Mouse (Mus musculus): ENCODE measurements around the gene Prph. TPM values are rescaled to one million over a fixed set of nuclear protein-coding genes. Genes with fewer than 3 reads are reported as not detected.

The Prph gene
- polyA plus RNA-seq (2016; fragmentation: Nextera tagmentation; extraction: Ambion mirVana): 0.36 and 1.1 TPM in 2 replicates

GRCm38 (mm10) chr15:99055040-99055439 lies at the start of gene Prph:
Prph (plus strand) TSS chr15:99055174.
- Histone ChIP-seq H3K27ac (no peak within 1 kb of the TSS), H3K36me3 (no peaks in the 10 kb centered on the region), H3K4me3 (peak within 1 kb of the TSS; percentile 58), H3K27me3 (ENCODE audit: insufficient read depth, poor library complexity, severe bottlenecking) (peaks cover 88% of the 10 kb centered on the region), H3K4me1 (peaks cover 42% of the 10 kb centered on the region), H3K9me3 (no peaks in the 10 kb centered on the region)
- 2% methylated on average over 30 of the region's 30 CpGs for WGBS
- no peak for DNase-seq (ENCODE audit: low spot score)

DNA sequence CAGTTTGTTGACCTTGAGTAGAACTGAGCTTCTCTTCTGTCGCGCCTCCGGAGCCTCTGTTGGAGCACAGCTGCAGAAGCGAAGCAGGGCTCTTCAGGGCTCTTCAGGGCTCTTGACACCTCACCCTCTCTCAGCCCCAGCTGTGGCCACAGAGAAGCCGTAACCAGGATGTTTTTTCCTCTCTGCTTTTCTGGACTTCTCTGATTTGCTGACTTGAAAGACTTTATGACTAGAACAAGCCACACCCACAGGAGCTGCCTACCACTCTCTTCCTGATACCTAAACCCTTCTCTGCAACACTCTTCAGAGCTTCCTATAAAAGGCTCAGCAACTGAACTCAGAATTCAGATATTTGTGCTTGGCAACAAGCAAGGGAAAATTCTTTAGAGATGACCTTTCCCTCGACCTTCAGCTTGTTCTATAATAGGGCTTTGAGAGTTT lies 46.2 kb upstream of the Prph start:
- peaks cover 5% of the 10 kb centered on the region for H3K4me1 ChIP-seq
- H3K27me3 ChIP-seq (ENCODE audit: insufficient read depth, poor library complexity, severe bottlenecking): no peaks in the 10 kb centered on the region
- DNase-seq (ENCODE audit: low spot score): no peak
- H3K9me3 ChIP-seq: no peaks in the 10 kb centered on the region
- WGBS: 34% methylated on average over 6 of the region's 6 CpGs
- no peak overlapping the region for H3K4me3 ChIP-seq
- H3K27ac ChIP-seq: peak overlapping the region; percentile 65; the same call in 1 of the 2 replicates
- no peaks in the 10 kb centered on the region for H3K36me3 ChIP-seq

DNA sequence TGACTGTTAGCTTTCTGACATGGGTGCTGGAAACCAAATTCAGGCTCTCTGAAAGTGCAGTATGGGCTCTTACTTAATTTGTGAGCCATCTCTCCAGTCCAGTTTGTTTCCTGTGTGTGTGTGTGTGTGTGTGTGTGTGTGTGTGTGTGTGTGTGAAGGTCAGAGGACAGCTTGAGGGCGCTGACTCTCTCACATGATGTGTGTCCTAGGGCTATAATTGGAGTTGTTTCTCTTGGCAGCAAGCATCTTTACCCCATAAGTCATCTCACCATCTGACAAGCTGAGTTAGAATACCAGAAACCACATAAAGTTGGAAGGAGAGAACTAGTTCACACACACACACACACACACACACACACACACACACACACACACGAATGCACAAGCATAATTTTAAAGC lies 44.1 kb upstream of the Prph start:
- 84% methylated on average over 2 of the region's 2 CpGs for WGBS
- no peak overlapping the region for H3K4me3 ChIP-seq
- H3K27ac ChIP-seq: no peak overlapping the region
- no peaks in the 10 kb centered on the region for H3K9me3 ChIP-seq
- no peaks in the 10 kb centered on the region for H3K27me3 ChIP-seq (ENCODE audit: insufficient read depth, poor library complexity, severe bottlenecking)
- no peaks in the 10 kb centered on the region for H3K36me3 ChIP-seq
- peaks cover 7% of the 10 kb centered on the region for H3K4me1 ChIP-seq
- no peak for DNase-seq (ENCODE audit: low spot score)

DNA sequence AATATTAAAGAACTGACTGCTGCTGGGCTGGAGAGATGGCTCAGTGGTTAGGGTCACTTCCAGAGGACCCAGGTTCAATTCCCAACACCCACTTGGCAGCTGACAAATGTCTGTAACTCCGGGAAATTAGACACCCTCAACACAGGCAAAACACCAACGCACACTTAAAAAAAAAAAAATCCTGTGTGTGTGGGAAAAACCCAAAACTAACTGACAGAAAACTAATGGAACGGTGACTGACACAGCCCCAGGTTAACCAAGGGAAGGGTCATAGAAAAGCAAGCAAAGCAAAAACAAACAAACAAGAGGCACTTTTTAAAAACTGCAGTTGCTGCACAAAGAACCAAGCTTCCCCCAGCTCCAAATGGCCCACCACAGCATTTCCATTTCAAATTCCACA lies 43.0 kb upstream of the Prph start:
- 78% methylated on average over 3 of the region's 3 CpGs for WGBS
- Histone ChIP-seq H3K4me1 (peaks cover 7% of the 10 kb centered on the region), H3K9me3 (no peaks in the 10 kb centered on the region), H3K27ac (no peak overlapping the region), H3K36me3 (no peaks in the 10 kb centered on the region), H3K27me3 (ENCODE audit: insufficient read depth, poor library complexity, severe bottlenecking) (no peaks in the 10 kb centered on the region), H3K4me3 (no peak overlapping the region)
- DNase-seq (ENCODE audit: low spot score): no peak

DNA sequence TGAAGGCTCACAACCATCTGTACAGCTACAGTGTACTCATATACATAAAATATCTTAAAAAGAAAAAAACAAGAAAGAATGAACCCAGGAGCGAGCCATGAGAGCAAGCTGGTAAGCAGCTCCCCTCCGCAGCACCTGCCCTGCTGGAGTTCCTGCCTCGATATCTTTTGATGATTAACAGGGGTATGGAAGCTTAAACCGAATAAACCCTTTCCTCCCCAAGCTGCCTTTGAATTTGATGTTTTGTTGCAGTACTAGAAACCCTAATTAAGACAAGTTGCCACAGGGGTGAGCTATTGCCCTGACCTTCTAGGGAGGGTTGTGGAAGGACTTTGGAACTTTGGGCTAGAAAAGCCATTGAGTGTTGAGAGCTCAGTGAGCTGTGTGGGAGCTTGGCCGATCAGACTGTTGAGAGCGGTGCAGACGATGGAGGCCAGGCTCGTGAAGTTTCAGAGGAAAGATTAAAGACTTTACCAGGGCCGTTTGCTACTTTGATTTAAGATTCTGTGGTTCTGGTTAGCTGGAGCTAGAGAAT lies 40.4 kb upstream of the Prph start:
- Histone ChIP-seq H3K27ac (no peak overlapping the region), H3K4me3 (no peak overlapping the region), H3K4me1 (peaks cover 16% of the 10 kb centered on the region; the same call in 1 of the 2 replicates), H3K9me3 (no peaks in the 10 kb centered on the region), H3K27me3 (ENCODE audit: insufficient read depth, poor library complexity, severe bottlenecking) (no peaks in the 10 kb centered on the region), H3K36me3 (no peaks in the 10 kb centered on the region)
- 47% methylated on average over 9 of the region's 9 CpGs for WGBS
- no peak for DNase-seq (ENCODE audit: low spot score)

GRCm38 (mm10) chr15:99017355-99017761 lies 37.6 kb upstream of the Prph start:
- Histone ChIP-seq H3K4me1 (peaks cover 16% of the 10 kb centered on the region; the same call in 1 of the 2 replicates), H3K4me3 (no peak overlapping the region), H3K27ac (0 out of 2 replicates have a peak overlapping the region, but pooled peaks have one; percentile 36), H3K27me3 (ENCODE audit: insufficient read depth, poor library complexity, severe bottlenecking) (no peaks in the 10 kb centered on the region), H3K36me3 (no peaks in the 10 kb centered on the region), H3K9me3 (no peaks in the 10 kb centered on the region)
- WGBS: 74% methylated on average over 8 of the region's 8 CpGs
- no peak for DNase-seq (ENCODE audit: low spot score)

- H3K36me3 ChIP-seq: no peaks in the 10 kb centered on the region
- H3K27me3 ChIP-seq (ENCODE audit: insufficient read depth, poor library complexity, severe bottlenecking): no peaks in the 10 kb centered on the region
- no peak overlapping the region for H3K27ac ChIP-seq
- H3K4me1 ChIP-seq: peaks cover 16% of the 10 kb centered on the region; the same call in 1 of the 2 replicates
- 80% methylated on average over 9 of the region's 9 CpGs for WGBS
- no peak overlapping the region for H3K4me3 ChIP-seq
- no peaks in the 10 kb centered on the region for H3K9me3 ChIP-seq
- DNase-seq (ENCODE audit: low spot score): no peak
Measured at GRCm38 (mm10) chr15:99017986-99018385, 37.0 kb upstream of the Prph start.

- no peaks in the 10 kb centered on the region for H3K9me3 ChIP-seq
- no peaks in the 10 kb centered on the region for H3K36me3 ChIP-seq
- 79% methylated on average over 4 of the region's 4 CpGs for WGBS
- no peak for DNase-seq (ENCODE audit: low spot score)
- no peak overlapping the region for H3K27ac ChIP-seq
- peaks cover 16% of the 10 kb centered on the region; the same call in 1 of the 2 replicates for H3K4me1 ChIP-seq
- no peaks in the 10 kb centered on the region for H3K27me3 ChIP-seq (ENCODE audit: insufficient read depth, poor library complexity, severe bottlenecking)
- no peak overlapping the region; the same call in 1 of the 2 replicates for H3K4me3 ChIP-seq
Measured at GRCm38 (mm10) chr15:99018630-99019029, 36.3 kb upstream of the Prph start.

DNA sequence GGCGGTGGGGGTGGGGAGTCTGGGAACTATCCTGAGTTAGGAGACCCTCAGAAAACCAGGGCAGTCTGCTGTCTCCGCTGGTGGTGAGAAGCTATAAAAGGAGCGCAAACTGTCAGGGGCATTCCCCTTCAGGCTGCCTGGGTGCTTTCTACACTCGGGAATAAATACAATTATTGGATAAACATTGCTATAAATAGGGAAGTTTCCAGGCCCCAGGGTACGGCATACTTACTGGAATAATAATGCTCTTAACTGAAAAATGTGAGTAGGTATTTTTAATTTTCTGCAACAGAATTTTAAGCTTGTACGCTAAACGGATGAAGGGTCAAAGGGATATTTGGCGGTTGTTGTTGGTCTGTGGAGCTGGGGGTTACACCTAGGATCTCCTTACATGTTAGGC lies 35.5 kb upstream of the Prph start:
- Histone ChIP-seq H3K27me3 (ENCODE audit: insufficient read depth, poor library complexity, severe bottlenecking) (no peaks in the 10 kb centered on the region), H3K4me1 (peaks cover 16% of the 10 kb centered on the region; the same call in 1 of the 2 replicates), H3K36me3 (no peaks in the 10 kb centered on the region), H3K9me3 (no peaks in the 10 kb centered on the region), H3K4me3 (peak overlapping the region; percentile 35; the same call in 1 of the 2 replicates), H3K27ac (peak overlapping the region; percentile 73)
- no peak for DNase-seq (ENCODE audit: low spot score)
- 51% methylated on average over 8 of the region's 8 CpGs for WGBS

DNA sequence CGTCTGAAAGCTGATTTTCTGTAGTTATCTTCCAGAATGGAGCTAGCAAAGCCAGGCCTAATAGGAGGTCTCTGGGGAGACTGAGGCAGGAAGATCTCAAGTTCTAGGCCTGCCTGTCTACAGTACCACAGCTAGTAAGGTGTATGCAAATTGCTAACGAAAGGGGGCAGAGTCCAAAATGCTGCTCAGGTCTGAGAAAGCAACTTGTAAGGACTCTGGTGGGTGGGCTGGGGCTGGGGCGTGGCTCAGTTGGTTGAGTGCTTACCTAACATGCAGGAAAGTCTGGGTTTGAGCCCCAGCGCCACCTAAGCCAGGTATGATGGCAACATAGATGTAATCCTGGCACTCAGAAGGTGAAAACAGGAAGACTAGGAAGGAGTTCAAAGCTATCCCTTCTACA lies 34.8 kb upstream of the Prph start:
- WGBS: 84% methylated on average over 4 of the region's 4 CpGs
- Histone ChIP-seq H3K4me1 (peaks cover 14% of the 10 kb centered on the region; the same call in 1 of the 2 replicates), H3K27me3 (ENCODE audit: insufficient read depth, poor library complexity, severe bottlenecking) (no peaks in the 10 kb centered on the region), H3K27ac (no peak overlapping the region), H3K4me3 (no peak overlapping the region), H3K36me3 (no peaks in the 10 kb centered on the region), H3K9me3 (no peaks in the 10 kb centered on the region)
- DNase-seq (ENCODE audit: low spot score): no peak

GRCm38 (mm10) chr15:99021255-99021654 lies 33.7 kb upstream of the Prph start:
- no peaks in the 10 kb centered on the region for H3K27me3 ChIP-seq (ENCODE audit: insufficient read depth, poor library complexity, severe bottlenecking)
- WGBS: 91% methylated on average over 7 of the region's 7 CpGs
- H3K4me1 ChIP-seq: peaks cover 13% of the 10 kb centered on the region; the same call in 1 of the 2 replicates
- H3K36me3 ChIP-seq: no peaks in the 10 kb centered on the region
- DNase-seq (ENCODE audit: low spot score): no peak
- H3K27ac ChIP-seq: no peak overlapping the region
- H3K4me3 ChIP-seq: no peak overlapping the region
- no peaks in the 10 kb centered on the region for H3K9me3 ChIP-seq

DNA sequence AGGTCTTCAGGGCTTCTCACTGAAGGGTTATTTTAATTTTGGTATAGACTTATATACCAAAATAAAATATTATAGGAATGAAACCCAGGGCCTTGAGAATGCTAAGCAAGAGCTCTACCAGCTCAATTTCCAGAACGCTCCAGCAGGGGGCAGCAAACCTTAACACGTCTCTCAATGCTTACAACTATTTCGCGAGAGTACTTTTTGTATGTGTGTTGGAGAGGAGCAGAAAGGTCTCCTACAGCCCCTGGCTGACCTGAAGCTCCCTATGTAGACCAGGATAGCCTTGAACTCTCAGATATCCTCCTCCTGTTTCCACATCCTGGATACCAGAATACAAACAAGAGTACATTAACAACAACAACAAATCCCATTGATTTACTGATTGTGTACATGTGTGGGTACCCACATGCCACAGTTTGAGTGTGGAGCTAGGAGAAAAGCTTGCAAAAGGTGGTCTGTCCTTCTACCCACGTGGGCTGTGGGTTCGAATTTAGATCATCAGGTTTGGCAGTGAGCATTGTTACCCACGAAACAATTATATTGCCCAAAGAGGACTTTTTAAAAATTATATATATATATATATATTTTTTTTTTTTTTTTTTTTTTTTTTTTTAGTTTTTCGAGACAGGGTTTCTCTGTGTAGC lies 30.2 kb upstream of the Prph start:
- peak; percentile 89 for DNase-seq (ENCODE audit: low spot score)
- Histone ChIP-seq H3K4me1 (peaks cover 12% of the 10 kb centered on the region), H3K36me3 (no peaks in the 10 kb centered on the region), H3K27me3 (ENCODE audit: insufficient read depth, poor library complexity, severe bottlenecking) (no peaks in the 10 kb centered on the region), H3K9me3 (no peaks in the 10 kb centered on the region), H3K4me3 (no peak overlapping the region), H3K27ac (no peak overlapping the region)
- WGBS: 23% methylated on average over 7 of the region's 8 CpGs

- no peaks in the 10 kb centered on the region for H3K27me3 ChIP-seq (ENCODE audit: insufficient read depth, poor library complexity, severe bottlenecking)
- DNase-seq (ENCODE audit: low spot score): no peak
- no peaks in the 10 kb centered on the region for H3K36me3 ChIP-seq
- H3K27ac ChIP-seq: no peak overlapping the region
- peaks cover 15% of the 10 kb centered on the region for H3K4me1 ChIP-seq
- 68% methylated on average over 13 of the region's 13 CpGs for WGBS
- H3K4me3 ChIP-seq: no peak overlapping the region
- H3K9me3 ChIP-seq: no peaks in the 10 kb centered on the region
Measured at GRCm38 (mm10) chr15:99025414-99025813, 29.6 kb upstream of the Prph start.

Data from heart, embryonic 10.5 days (tissue).